Mouse (Mus musculus) gastrocnemius, postnatal 4 days (tissue): ENCODE measurements around the gene Fsd2. TPM values are rescaled to one million over a fixed set of nuclear protein-coding genes. Genes with fewer than 3 reads are reported as not detected.

Experiments
- DNase-seq, 2 experiments: peaks; one replicate each; pipeline ENCODE4 v3.0.0; 2021 to 2022; ENCODE audit warnings: low spot score in 2 of 2, mixed read lengths in 2 of 2
- total RNA-seq, 2 experiments: library from RNA; stranded (reverse); gene quantifications; 2 replicates each; pipeline ENCODE4 v1.2.3; 2021

The Fsd2 gene
- total RNA-seq, 2 experiments from 2014 or later = 152 to 158 TPM

GRCm38 (mm10) chr7:81548864-81549263 is 17.9 kb downstream of the Fsd2 start:
- DNase-seq = no peak

- no peak for DNase-seq
Observed at GRCm38 (mm10) chr7:81542934-81543333, 23.8 kb downstream of the Fsd2 start.

DNA sequence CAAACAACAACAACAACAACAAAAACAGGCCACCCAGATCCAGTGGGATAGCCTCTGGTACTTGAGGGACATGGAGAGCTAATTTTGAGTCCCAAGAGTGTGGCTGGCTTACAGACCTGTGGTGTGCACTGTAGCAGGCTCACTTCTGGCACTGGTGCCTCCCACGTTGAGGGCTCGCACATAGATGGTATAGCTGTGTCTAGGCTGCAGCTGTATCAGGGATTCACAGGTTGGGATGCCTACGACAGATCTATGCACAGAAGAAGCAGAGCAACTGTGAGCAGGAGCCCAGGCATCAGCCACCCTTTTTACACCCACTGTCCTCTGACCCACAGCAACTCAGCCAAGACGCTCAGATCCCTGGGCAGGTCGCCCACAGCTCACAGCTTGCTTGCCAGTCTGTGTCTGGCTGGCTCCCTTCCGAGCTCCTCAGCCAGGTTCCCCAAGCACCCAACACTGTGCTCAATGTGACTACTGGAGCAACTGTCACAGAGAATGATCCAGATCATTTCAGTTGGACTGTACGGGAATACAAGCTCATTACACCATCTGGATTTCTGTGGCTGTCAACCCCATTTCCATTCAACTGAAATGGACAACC is 24.7 kb downstream of the Fsd2 start:
- peak; percentile 32 to 60 for DNase-seq

GRCm38 (mm10) chr7:81540999-81541398 is 25.7 kb downstream of the Fsd2 start:
- no peak for DNase-seq

GRCm38 (mm10) chr7:81539565-81539964 is 27.2 kb downstream of the Fsd2 start:
- no peak for DNase-seq

DNA sequence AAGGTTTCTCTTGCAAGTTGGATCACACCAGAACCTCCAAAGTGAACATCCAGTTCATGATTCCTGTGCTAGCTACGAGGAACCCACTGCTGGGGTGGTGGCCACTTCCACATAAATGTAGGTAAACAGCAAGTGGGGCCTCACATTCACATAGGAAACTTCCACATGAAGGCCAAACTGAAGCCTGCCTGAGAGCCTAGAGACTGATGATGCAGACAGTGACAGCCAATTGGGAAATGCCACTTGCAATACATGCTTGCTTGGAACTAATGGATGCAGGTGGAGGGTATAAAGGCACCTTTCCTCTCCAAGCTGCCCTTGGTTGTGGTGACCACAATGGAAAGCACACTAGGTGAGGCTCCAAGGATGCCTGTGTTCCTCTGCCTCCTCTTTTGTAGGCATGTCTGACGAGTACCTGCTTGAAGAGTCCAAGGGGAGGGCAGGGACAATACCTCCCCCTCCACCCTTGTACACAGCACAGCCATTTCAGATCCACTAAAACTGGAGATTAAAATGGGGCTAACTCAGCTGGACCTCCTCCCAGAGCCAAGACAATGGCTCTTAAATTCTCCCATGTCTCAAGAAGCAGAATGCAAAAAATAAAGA is 28.6 kb downstream of the Fsd2 start:
- DNase-seq = no peak

DNA sequence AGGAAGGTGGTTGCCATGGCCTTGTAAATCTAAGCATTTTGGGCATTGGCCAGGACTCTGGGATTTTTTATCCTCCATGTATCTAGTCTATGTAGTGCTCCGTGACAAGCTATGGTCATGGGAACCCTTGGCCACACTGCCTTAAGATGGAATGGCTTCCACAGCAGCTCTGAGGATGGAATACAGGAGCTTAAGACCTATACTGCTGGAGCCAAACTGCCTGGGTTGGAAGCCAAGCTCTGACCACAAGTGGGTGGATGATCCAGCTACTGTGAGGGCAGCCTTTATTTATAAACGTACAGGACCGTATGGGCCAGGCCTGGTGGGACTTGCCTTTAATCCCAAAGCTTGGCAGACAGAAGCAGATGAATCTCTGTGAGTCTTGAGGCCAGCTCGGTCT is 30.3 kb downstream of the Fsd2 start:
- DNase-seq = no peak

GRCm38 (mm10) chr7:81531462-81531861 is 35.3 kb downstream of the Fsd2 start:
- DNase-seq = no peak

DNA sequence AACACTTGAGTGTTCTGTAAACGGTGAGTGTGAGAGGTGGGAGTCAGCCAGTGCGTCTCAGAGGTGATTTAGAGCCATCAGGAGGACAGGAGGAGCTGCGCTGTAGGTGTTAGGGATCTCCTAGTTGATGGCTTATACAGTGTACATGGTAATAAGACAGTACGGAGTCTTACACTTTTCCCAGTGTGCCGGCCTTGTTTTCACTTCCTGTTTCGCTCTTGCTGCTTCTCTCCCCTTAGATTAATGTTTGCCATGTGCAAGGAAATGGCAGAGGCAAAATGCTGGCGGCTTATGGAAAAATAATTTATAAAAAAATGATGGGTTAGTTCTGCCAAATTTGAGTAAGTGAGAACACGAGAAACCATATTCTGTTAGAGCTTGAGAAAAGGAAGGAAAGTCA is 37.8 kb downstream of the Fsd2 start:
- no peak for DNase-seq

- no peak for DNase-seq
Observed at GRCm38 (mm10) chr7:81523663-81524017, 43.1 kb downstream of the Fsd2 start.

DNA sequence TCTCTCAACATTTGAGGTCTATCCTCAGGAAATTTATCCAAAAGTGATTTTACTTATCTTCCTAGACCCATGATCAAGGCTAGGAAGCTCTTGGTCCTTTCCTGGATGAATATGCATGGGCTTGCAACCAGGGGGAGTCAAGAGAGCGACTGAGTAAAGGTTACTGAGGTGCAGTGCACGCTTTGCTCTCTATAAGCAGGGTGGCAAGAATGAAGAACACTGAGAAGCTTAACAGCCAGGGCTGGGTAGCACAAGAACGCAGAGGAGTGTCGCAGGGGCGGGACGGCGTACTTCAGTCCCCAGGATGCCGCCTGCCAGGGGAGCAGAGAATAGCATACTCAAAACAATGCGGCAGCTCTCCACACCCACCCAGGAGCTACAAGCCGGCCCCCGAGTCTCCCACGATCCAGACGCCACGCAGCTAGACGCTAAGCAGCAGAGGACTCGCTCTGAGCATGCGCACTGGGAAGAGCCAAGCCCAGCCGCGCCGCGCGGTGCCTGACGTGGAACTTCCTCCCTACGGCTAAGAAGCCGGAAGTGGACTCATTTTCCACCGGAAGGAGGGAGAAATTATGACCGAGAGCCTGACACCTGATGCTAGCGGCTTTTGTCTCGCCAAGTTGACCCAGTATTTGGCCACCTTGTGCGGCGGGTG is 43.6 kb downstream of the Fsd2 start:
- DNase-seq = peak; percentile 73 to 89

GRCm38 (mm10) chr7:81516154-81517030 is 50.4 kb downstream of the Fsd2 start:
- DNase-seq = no peak

GRCm38 (mm10) chr7:81514906-81515590 is 51.7 kb downstream of the Fsd2 start:
- no peak for DNase-seq

DNA sequence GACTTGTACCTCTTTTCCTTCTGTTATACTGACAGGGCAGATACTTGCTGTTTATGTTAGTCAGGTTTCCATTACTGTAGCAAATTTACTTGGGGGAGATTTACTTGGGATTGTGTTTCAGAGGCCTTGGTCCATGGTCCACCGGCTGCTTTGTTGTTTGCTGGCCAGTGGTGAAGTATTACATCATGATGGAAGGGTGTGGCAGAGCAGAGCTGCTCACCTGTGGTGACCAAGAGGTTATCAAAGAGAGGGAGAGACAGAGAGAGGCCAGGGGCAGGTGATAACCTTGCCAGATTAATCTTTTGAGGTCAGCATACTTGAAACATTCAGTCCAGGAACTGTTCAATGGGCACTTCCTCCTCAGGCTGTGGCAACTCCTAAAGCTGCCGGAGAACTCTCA is 65.7 kb downstream of the Fsd2 start:
- no peak for DNase-seq

GRCm38 (mm10) chr7:81498181-81498580 is 68.6 kb downstream of the Fsd2 start, which contains the start of gene BC048679:
TSS of gene BC048679 (minus strand) at chr7:81498281.
- no peak for DNase-seq

- no peak for DNase-seq
Observed at GRCm38 (mm10) chr7:81497171-81497570, 69.6 kb downstream of the Fsd2 start.

DNA sequence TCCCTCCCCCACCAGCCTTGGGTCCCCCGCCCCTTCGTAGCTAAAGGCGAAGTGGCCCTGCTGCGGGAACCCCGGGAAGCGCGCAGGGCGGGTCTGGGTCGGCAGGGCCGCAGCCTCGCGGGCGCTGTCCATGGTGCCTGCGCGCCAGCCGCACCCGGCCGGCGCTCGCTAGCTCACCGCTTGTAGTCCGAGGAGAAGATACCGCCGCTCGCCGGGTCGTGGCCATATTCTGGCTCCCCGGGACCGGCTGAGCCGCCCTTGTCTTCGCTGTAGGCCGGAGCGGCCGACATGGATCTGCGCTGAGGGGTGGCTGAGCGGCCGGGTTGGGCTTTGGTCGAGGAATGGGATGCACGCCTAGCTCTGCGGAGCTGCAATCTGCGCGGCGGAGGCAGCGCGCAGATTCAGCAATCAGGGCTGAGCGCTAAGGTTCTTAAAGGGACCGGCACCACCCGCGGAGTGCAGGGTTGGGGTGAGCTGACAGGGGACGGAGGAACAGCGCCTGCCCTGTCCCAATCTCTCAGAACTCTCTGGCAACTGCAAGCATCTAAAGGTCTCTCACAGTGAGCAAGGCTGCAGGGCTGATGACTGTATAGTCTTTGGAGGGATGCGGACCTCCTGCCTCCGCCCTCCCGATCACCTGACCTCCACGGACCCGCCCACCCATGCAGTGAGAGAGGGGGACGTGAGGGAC is 73.3 kb downstream of the Fsd2 start, which contains the start of gene Ap3b2:
Gene Ap3b2, minus strand, starts transcription at position 595 of the 691 bp plus-strand sequence.
- DNase-seq = peak; percentile 66 to 79

DNA sequence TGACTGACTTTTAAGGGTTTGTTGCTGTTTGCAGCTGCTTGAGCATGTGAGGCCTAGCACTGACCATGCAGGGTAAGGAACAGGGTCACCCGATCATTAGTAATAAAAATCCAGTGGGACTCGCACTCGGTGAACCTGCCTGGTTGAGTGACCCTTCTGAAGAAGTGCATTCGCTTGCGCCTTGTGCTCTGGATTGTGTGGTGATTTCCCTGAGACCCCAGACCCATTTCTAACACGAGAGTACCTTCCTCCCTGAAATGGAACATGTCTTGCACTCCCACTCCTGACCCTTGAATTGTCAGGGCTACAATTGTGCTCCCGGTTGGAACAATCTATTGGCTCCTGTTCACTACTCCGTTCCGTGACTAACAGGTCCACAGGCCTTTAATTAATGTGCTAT is 74.1 kb downstream of the Fsd2 start:
- no peak for DNase-seq

GRCm38 (mm10) chr7:81489649-81490048 is 77.1 kb downstream of the Fsd2 start:
- DNase-seq = no peak
